Mouse (Mus musculus) stomach, postnatal 0 days (tissue): ENCODE results near the gene Gm49673.

Experiments used
- CTCF ChIP-seq: IDR thresholded peaks from 2 replicates; pipeline ENCODE4 v1.5.1; 2016; ENCODE audit warnings: antibody characterized with exemption, low read depth, mild to moderate bottlenecking, moderate library complexity
- EP300 ChIP-seq: optimal IDR thresholded peaks from 2 replicates; pipeline ENCODE3; 2016; ENCODE audit warnings: antibody characterized with exemption

DNA sequence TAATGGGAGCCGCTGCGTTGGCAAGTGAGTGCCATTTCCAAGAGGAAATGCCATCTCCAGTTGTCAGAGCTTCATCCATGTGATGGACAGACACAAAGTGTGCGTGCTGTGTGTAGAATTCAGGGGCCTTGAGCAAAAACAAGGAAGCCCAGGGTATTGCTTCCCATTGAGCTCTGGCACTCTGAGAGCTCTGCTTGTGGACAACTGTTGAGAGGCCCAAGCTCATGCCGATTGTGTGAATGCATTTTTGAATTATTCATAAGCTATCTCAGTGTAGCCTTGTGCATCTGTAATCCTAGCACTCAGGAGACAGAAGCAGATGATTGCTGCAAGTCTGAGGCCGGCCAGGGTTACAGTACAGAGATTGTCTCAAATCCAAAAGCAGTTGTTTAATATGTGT is 29.5 kb upstream of the Gm49673 start:
- TF ChIP-seq EP300 = no peak
- TF ChIP-seq CTCF = no peak
